14 mouse cellular contexts compared by ENCODE assay signal in genomic region chr1:184260722-184261384, GRCm38 (mm10).
DNase-seq lines count a peak whose midpoint lies in the region; TF ChIP-seq lines count a peak whose summit lies in the region.
"Had no signal": no experiment of that assay in that cellular context is flagged by ENCODE, and none has a peak within 500 bp of the region (broad histone marks: within the 10 kb centered on the region; RNA-seq: fewer than 3 reads in every experiment).

No protein-coding gene starts in this region.

- no peaks in the 10 kb centered on the region for H3K27me3 ChIP-seq in C2C12 (ENCODE audit: control insufficient read depth, insufficient read depth, insufficient read length)
- H3K27me3 ChIP-seq: hindbrain, embryonic 13.5 days; midbrain, embryonic 13.5 days had no signal

- no peaks in the 10 kb centered on the region for H3K36me3 ChIP-seq in C2C12 (ENCODE audit: control insufficient read depth, insufficient read depth)
- H3K36me3 ChIP-seq: hindbrain, embryonic 13.5 days; midbrain, embryonic 13.5 days had no signal

- DNase-seq in left cerebral cortex, adult 9 months (ENCODE audit: low spot score in 2 of 2) = peak; percentile 3 to 16
- no peak for DNase-seq in left cerebral cortex, adult 8-10 months (ENCODE audit: low spot score in 2 of 2)
- peak; percentile 44 for DNase-seq in 416B (ENCODE audit: low read depth)
- DNase-seq in induced T-regulatory cell, adult 2 months (ENCODE audit: low read depth) = peak; percentile 80
- DNase-seq in neural tube, embryonic 10.5 days (ENCODE audit: extremely low spot score, low spot score) = no peak
- no peak for DNase-seq in urinary bladder, adult 18-20 months (ENCODE audit: low spot score in 2 of 2)
- DNase-seq: cerebellum, adult 18-20 months; gastrocnemius, postnatal 36 days; kidney, adult 9 months; left cerebral cortex, postnatal 4 days; lung, postnatal 4 days had no signal

- no peaks in the 10 kb centered on the region for H3K79me3 ChIP-seq in C2C12 (ENCODE audit: low read depth)

- no peaks in the 10 kb centered on the region for H3K79me2 ChIP-seq in C2C12 (ENCODE audit: control insufficient read depth, insufficient read depth)

- no peak for TF ChIP-seq CTCF in C2C12 (IDR thresholded peaks at IDR 0.05; ENCODE audit: control insufficient read depth, insufficient read depth, insufficient read length)

- peak overlapping the region; percentile 33 for H3ac ChIP-seq in C2C12 (ENCODE audit: control insufficient read depth, insufficient read length, low read depth)

- no peak overlapping the region for H3K4me3 ChIP-seq in C2C12 (ENCODE audit: insufficient read depth, poor library complexity, severe bottlenecking)
- H3K4me3 ChIP-seq: hindbrain, embryonic 13.5 days; midbrain, embryonic 13.5 days had no signal

TF ChIP-seq in C2C12, 6 proteins besides CTCF, POLR2A, EP300 and RAD21:
- TF ChIP-seq MAX (IDR thresholded peaks at IDR 0.05) (peak; percentile 64), MYOD1 (IDR thresholded peaks at IDR 0.05; ENCODE audit: control insufficient read depth, insufficient read length, low read depth) (peak; percentile 60), CEBPB (IDR thresholded peaks at IDR 0.05; ENCODE audit: low read depth) (no peak), USF1 (IDR thresholded peaks at IDR 0.05; ENCODE audit: low read depth) (no peak), FOSL1 (IDR thresholded peaks at IDR 0.05; ENCODE audit: insufficient read depth, low read length, poor library complexity, severe bottlenecking) (peak; percentile 76), MYOG (IDR thresholded peaks at IDR 0.05; ENCODE audit: control insufficient read depth, extremely low read depth, insufficient read length) (no peak)

Comparison
In these comparisons a context has a peak if more than half of its experiments do, and no peak if none do; other contexts are left out.
1. DNase-seq: peak in left cerebral cortex, adult 9 months (2 of 2), 416B (single experiment) and induced T-regulatory cell, adult 2 months (single experiment); none in left cerebral cortex, adult 8-10 months (0 of 2), neural tube, embryonic 10.5 days (single experiment) and urinary bladder, adult 18-20 months (0 of 2).